Mouse (Mus musculus): ENCODE results near the gene Otulin.

The Otulin gene

GRCm38 (mm10) chr15:27657866-27658265 lies 27.4 kb upstream of the Otulin start:
- DNase-seq (ENCODE audit: low spot score): no peak

- no peak for DNase-seq (ENCODE audit: low spot score)
Measured at GRCm38 (mm10) chr15:27656626-27657025, 26.1 kb upstream of the Otulin start.

DNA sequence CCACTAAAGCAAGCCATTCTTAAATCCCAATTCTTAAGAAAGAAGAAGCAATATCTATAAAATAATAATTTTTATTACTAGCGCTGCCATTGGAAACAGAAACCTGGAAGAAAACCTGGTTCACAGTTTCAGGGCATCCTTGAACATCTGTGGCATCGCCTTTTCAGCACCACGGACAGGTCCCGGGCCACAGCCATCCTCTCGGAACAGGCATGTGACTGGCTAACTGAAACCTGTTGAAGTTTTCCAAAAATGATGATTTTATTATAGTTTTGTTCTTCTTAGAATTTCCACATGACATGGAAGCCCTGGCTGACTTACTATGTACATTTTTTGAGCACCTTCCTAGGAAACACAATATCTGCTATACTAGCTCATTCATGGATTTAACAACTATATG lies 24.5 kb upstream of the Otulin start:
- DNase-seq (ENCODE audit: low spot score): no peak

DNA sequence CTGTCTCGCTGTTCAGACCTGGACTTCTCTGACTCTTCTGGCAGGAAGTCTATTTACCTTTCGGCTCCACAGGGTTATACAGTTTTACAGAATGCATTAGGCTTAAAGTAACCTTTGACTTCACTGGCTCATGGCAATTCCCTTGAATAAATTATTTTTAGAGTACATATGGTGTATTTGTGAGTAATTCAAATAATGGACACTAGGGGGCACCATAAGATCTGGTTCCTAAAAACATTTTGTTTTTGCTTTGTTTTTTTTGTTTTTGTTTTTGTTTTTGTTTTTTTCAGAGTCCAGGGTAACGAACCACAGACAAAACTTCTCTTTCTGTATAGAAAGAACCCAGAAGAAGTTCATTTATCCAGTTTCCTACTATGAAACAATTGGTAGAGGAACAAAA lies 17.2 kb upstream of the Otulin start:
- peak; percentile 40 for DNase-seq (ENCODE audit: low spot score)

DNA sequence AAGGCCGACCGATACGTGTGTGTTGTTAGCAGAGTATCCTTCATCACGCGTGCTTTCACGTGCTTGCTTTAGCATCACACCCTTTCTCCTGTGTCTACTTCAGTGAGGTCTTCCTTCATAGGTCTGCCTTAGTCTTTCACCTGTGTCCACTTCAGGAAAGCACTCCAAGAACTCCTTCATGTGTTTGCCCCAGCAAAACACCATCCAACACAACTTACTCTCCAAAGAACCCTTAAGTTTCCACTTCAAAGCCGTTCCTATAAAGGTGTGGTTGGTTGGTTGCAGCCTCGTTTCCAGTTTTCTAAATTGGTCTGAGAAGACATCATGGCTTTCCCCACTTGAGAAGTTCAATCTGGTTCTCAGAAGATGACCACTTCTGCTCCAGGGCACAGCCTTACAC lies 16.2 kb upstream of the Otulin start:
- no peak for DNase-seq (ENCODE audit: low spot score)

DNA sequence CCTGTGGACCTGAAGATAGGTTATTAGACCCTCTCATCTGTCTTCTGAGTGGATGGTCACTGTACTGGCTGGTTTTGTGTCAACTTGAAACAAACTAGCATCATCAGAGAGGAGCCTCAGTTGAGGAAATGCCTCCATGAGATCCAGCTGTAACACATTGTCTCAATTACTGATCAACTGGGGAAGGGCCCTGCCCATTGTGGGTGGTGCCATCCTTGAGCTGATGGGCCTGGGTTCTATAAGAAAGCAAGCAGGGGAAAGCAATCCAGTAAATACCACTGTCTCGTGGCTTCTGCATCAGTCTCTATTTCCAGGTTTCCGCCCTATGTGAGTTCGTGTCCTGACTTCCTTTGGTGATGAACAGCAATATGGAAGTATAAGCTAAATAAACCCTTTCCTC lies 14.8 kb upstream of the Otulin start:
- DNase-seq (ENCODE audit: low spot score): no peak

DNA sequence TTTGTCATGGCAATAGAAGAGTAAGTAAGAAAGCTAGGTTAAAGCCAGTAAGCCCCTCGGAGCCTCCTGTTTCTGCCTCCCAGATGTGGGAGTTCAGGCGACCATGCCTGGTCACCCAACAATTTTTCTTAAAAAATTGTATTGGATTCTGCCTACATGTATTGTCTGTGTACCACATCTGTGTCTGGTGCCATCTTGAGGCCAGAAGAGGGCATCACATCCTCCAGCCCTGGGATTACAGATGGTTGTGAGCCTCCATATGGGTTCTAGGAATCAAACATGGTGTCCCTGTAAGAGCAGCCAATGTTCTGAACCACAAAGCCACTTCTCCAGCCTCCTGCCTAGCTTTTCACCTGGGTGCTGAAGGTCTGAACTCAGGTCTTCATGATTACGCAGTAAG lies 12.4 kb upstream of the Otulin start:
- no peak for DNase-seq (ENCODE audit: low spot score)

DNA sequence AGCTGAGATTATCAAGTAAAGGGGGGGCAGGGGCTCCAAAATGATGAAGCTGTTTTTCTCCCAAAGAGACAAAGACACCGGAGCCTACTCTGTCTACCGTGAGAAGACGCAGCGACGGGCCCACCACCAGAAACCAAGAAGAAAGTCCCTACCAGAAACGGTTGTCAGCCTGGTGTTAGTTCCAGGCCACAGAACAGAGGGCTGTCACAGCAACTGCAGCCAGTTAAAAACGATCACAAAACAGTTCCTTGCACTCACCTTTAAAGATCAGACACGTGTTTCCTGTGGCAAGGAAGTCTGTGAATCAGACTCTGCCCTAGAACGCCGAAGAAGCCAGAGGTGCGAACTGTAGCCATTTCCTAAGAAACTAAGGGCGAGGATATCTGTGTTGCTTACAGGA lies 10.7 kb upstream of the Otulin start:
- DNase-seq (ENCODE audit: low spot score): no peak

- no peak for DNase-seq (ENCODE audit: low spot score)
Measured at GRCm38 (mm10) chr15:27633941-27634900, 3.7 kb upstream of the Otulin start.

- DNase-seq (ENCODE audit: low spot score): peak; percentile 31
Measured at GRCm38 (mm10) chr15:27629800-27630600, 493 bp downstream of the Otulin start.

DNA sequence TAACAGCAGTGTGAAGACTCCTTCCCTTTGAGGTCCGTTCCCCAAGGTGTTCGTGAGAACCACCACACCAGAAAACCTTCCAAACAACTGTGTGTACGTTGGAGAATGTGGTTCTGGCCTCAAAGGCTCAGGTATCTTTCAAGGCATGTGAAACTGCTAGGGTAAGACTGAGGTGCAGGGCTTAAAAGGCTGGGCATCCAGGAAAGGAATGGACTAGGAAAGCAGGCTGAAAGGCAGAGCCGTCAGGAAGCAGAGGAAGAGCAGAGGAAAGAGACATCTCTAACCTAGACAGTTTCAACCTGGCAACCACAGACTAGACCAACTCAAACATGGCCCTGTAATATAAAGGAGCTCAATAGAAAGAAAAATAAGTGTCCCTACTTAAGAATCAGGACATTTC lies 1.4 kb downstream of the Otulin start:
- DNase-seq (ENCODE audit: low spot score): no peak

- no peak for DNase-seq (ENCODE audit: low spot score)
Measured at GRCm38 (mm10) chr15:27627794-27628193, 2.7 kb downstream of the Otulin start.

DNA sequence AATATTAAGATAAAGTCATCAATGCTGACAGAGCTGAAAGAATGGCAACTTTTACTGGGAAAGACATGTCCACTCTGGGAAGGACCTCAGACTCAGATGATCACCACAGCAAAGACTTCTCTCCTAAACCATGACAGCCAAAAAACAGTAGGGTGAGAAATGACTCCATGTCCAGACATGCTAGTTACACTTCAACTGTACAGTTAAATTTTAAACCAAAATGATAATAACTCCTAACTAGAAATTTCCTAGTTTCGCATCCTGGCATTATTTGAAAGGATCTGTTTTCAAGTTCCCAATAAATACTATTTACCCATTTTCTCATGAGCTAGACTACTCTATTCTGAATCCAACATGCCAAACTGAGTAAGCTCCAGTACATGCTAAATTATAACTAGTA lies 4.2 kb downstream of the Otulin start:
- no peak for DNase-seq (ENCODE audit: low spot score)

- DNase-seq (ENCODE audit: low spot score): no peak
Measured at GRCm38 (mm10) chr15:27625890-27626255, 4.6 kb downstream of the Otulin start.

GRCm38 (mm10) chr15:27625014-27625889 lies 5.2 kb downstream of the Otulin start:
- DNase-seq (ENCODE audit: low spot score): no peak

DNA sequence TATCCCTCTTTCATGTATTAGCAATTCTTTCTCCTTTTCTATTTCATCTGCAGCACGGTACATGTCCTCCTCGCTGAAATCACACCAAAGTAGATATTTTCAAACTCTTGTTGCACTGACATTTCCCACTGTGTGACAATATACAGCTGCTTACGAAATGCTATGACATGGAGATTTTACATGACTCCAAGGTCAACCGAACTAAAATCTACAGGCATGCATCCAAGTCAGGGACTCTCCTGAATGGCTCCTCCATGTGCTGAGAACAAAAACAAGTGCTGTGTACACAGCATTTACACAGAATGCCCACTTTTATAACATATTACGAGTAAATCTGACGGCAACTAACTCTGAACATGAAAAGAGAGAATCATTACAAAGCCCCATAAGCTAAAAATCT lies 7.2 kb downstream of the Otulin start:
- DNase-seq (ENCODE audit: low spot score): no peak

DNA sequence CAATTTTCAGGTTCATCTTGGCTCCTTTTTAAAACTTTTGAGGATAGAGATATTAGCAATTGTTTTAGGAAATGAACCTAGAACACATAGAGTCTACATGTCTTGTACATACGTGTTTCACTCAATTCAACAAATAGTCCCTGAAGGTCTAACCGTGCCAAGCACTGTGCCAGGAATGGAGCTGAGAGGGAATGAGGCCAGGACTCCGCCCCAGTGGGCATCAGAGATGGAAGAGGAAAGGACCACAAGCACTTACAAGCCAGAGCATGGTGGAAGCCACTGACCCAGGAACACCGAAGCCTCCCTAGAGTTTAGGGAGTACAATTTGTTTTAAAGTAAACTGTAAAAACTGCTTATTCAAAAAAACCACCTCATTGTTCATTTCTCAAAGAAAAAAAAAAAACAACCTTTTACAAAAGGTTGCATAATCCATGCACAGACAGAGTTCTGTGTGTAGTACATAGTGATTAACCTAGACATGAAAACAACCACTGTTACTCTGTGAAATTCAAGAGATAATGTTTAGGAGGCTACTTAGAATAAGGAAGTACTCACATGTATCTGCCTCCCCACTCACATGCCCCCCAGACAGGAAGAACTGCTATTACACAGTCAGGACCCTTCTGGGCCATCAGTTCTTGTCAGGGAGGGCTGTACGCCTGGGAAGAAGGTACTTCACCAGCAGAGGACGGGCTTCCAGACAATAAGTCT lies 9.9 kb downstream of the Otulin start:
- no peak for DNase-seq (ENCODE audit: low spot score)

DNA sequence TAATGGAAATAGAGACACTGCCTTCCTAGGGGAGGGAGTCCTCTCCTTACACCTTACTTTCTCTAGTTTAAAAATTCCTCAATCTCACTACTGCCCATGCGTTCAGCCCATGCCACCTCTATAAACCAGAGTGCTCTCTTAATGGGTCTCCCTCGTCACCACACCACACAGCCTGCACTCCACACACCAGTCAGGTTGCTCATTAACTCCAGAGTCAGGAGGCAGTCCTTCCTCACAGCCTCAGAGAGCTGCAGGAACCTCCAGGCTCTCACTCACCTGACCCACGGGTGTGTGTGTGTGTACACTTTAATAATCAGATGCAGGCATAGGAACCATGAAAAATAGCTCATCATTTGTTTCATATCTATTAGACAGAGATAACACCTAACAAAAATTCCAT lies 10.8 kb downstream of the Otulin start:
- no peak for DNase-seq (ENCODE audit: low spot score)

- peak; percentile 35 for DNase-seq (ENCODE audit: low spot score)
Measured at GRCm38 (mm10) chr15:27618778-27619533, 11.5 kb downstream of the Otulin start.

GRCm38 (mm10) chr15:27617227-27617626 lies 13.3 kb downstream of the Otulin start:
- DNase-seq (ENCODE audit: low spot score): no peak

- DNase-seq (ENCODE audit: low spot score): no peak
Measured at GRCm38 (mm10) chr15:27616159-27616558, 14.3 kb downstream of the Otulin start.

All from c-Kit-positive CD71-positive TER-119-positive erythroid progenitor cells, embryonic 14.5 days (primary cell).